Mouse (Mus musculus): ENCODE data around the gene Celf2. TPM values are rescaled to one million over a fixed set of nuclear protein-coding genes. Genes with fewer than 3 reads are reported as not detected.

Celf2 gene
- polyA plus RNA-seq, 1 experiment from 2014 or later, result 131 TPM

DNA sequence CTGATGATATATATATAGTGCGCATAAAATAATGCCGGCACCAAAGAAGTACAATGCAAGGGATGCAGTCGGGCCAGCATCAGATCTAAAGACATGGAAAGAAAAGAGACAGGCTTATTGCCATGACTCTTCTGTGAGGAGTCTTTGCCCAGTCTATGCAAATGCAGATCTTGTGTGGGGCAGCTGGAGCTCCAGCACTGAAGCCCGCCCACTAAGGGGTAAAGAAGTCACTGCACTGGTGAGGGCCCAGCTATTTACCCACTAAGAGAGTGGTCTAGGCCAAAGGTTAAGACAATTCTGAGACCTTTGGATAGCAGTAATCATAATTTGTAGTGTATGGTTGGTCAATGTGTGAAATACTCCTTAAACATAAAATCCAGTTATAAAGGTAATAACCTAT, 643.6 kb downstream of the Celf2 start:
- no peaks in the 10 kb centered on the region for H3K27me3 ChIP-seq
- H3K9ac ChIP-seq (replicated peaks), result no peak overlapping the region
- no peak overlapping the region for H3K4me3 ChIP-seq
- no peak overlapping the region for H3K27ac ChIP-seq (replicated peaks)
- H3K4me1 ChIP-seq, result peaks cover 32% of the 10 kb centered on the region
- H3K4me2 ChIP-seq (replicated peaks), result no peak overlapping the region
- H3K36me3 ChIP-seq, result peaks cover 4% of the 10 kb centered on the region; the same call in 1 of the 2 replicates
- WGBS, result 65% methylated on average over 4 of the region's 4 CpGs
- H3K9me3 ChIP-seq, result no peaks in the 10 kb centered on the region
- no peak for ATAC-seq (ENCODE audit: low FRiP score, low read depth)

GRCm38 (mm10) chr2:6850102-6850644, 659.2 kb downstream of the Celf2 start:
- H3K27ac ChIP-seq (replicated peaks), result no peak overlapping the region; the same call in 1 of the 2 replicates
- WGBS, result 24% methylated on average over 2 of the region's 2 CpGs
- H3K4me1 ChIP-seq, result no peaks in the 10 kb centered on the region
- H3K9me3 ChIP-seq, result no peaks in the 10 kb centered on the region
- peak; percentile 75 for ATAC-seq (ENCODE audit: low FRiP score, low read depth)
- no peaks in the 10 kb centered on the region for H3K27me3 ChIP-seq
- H3K4me3 ChIP-seq, result no peak overlapping the region
- no peak overlapping the region for H3K4me2 ChIP-seq (replicated peaks)
- H3K36me3 ChIP-seq, result no peaks in the 10 kb centered on the region
- H3K9ac ChIP-seq (replicated peaks), result no peak overlapping the region

DNA sequence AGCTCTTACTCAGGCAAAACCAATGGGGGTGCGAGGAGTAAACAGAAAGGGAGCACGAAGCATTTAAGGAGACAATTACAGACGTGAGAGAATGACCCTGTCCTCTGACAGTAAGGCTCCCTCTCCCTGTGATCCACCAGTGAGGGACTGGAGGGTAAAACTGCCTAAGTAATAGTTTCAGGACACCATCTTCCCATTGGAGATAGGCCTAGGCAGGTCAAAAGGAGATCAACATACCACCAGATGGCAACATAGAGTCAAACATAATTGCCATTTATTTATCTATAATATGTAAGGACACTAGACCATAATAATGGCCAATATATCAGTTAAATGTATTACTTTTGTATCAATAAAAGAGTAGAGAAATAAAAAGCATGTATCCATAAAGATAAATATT, 660.0 kb downstream of the Celf2 start:
- Histone ChIP-seq H3K9me3 (no peaks in the 10 kb centered on the region), H3K27me3 (no peaks in the 10 kb centered on the region), H3K27ac (replicated peaks) (no peak overlapping the region), H3K4me2 (replicated peaks) (no peak overlapping the region), H3K4me1 (no peaks in the 10 kb centered on the region), H3K9ac (replicated peaks) (no peak overlapping the region), H3K36me3 (no peaks in the 10 kb centered on the region), H3K4me3 (no peak overlapping the region)
- 51% methylated on average over 3 of the region's 3 CpGs for WGBS
- no peak for ATAC-seq (ENCODE audit: low FRiP score, low read depth)

DNA sequence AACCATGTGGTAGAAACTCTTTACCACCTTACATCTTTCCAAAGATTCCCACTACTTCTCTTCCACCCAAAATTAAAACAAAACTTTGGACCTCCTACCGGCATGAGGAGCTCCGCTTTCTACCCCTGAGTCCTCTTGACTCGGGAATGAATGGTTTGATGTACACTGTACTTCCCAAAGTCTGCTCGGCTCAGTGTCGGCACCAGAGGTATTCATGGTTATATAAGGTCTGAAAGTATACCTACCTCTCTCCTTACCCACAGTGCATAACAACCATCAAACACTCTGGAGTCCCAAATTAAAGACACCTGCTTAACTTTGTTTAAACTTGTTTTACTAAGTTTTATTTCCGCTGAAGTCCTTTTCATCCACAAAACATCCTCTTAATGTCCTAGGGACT, 679.3 kb downstream of the Celf2 start:
- 81% methylated on average over 6 of the region's 6 CpGs for WGBS
- H3K9me3 ChIP-seq, result no peaks in the 10 kb centered on the region
- H3K27me3 ChIP-seq, result no peaks in the 10 kb centered on the region
- no peak overlapping the region for H3K4me3 ChIP-seq
- H3K4me2 ChIP-seq (replicated peaks), result no peak overlapping the region
- no peak overlapping the region for H3K9ac ChIP-seq (replicated peaks)
- no peak for ATAC-seq (ENCODE audit: low FRiP score, low read depth)
- peaks cover 12% of the 10 kb centered on the region for H3K4me1 ChIP-seq
- no peaks in the 10 kb centered on the region for H3K36me3 ChIP-seq
- H3K27ac ChIP-seq (replicated peaks), result no peak overlapping the region

DNA sequence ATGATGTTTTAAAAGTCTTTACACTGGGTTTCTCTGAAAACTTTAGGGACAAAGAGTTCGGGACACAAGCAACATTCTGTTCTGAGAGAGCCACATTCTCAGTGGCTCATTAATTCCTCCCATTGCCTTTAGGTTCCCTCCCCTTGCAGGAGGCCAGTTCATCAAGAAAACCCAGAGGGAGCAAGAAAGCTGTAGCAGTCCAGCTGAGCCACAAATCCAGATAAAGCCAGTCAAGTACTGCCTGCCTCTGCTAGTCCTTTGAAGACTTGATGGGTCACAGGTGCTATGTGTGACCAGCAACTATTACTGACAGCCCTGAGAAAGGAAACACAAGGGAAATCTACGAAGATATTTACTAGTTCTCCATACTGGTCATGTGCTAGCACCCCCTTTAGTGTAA, 681.8 kb downstream of the Celf2 start:
- no peaks in the 10 kb centered on the region for H3K36me3 ChIP-seq
- H3K9ac ChIP-seq (replicated peaks), result no peak overlapping the region
- no peak overlapping the region for H3K27ac ChIP-seq (replicated peaks)
- H3K4me1 ChIP-seq, result peaks cover 12% of the 10 kb centered on the region
- no peaks in the 10 kb centered on the region for H3K9me3 ChIP-seq
- H3K27me3 ChIP-seq, result no peaks in the 10 kb centered on the region
- WGBS, result 31% methylated on average over 2 of the region's 2 CpGs
- H3K4me3 ChIP-seq, result no peak overlapping the region
- H3K4me2 ChIP-seq (replicated peaks), result no peak overlapping the region
- ATAC-seq (ENCODE audit: low FRiP score, low read depth), result peak; percentile 87

DNA sequence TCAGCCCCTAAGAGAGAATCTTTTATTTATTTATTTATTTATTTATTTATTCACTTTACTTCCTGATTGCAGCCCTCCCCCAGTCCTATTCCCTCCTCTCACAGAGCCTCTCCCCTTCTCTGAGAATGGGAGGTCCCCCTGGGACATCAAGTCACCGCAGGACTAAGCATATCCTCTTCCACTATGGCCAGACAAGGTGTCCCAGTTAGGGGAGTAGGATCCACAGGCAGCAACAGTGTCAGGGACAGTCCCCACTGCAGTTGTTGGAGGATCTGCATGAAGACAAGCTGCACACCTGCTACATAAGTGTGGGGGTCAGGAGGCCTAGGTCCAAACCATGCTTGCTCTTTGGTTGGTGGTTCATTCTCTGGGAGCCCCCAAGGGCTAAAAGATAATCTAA, 686.3 kb downstream of the Celf2 start:
- Histone ChIP-seq H3K4me2 (replicated peaks) (no peak overlapping the region), H3K4me3 (no peak overlapping the region), H3K27ac (replicated peaks) (no peak overlapping the region), H3K4me1 (peaks cover 14% of the 10 kb centered on the region), H3K9ac (replicated peaks) (no peak overlapping the region), H3K36me3 (no peaks in the 10 kb centered on the region), H3K27me3 (no peaks in the 10 kb centered on the region), H3K9me3 (no peaks in the 10 kb centered on the region)
- ATAC-seq (ENCODE audit: low FRiP score, low read depth), result no peak
- WGBS, result 86% methylated on average over 1 of the region's 1 CpGs

GRCm38 (mm10) chr2:6821593-6821992, 687.8 kb downstream of the Celf2 start:
- Histone ChIP-seq H3K4me3 (no peak overlapping the region), H3K9ac (replicated peaks) (no peak overlapping the region), H3K4me2 (replicated peaks) (no peak overlapping the region), H3K27me3 (no peaks in the 10 kb centered on the region), H3K4me1 (peaks cover 12% of the 10 kb centered on the region; the same call in 1 of the 2 replicates), H3K9me3 (no peaks in the 10 kb centered on the region), H3K36me3 (no peaks in the 10 kb centered on the region), H3K27ac (replicated peaks) (no peak overlapping the region)
- 63% methylated on average over 2 of the region's 2 CpGs for WGBS
- no peak for ATAC-seq (ENCODE audit: low FRiP score, low read depth)

- Histone ChIP-seq H3K27me3 (no peaks in the 10 kb centered on the region), H3K27ac (replicated peaks) (no peak overlapping the region), H3K9me3 (0 out of 2 replicates have a peak, but pooled peaks cover 3% of the 10 kb centered on the region), H3K4me1 (peaks cover 10% of the 10 kb centered on the region; the same call in 1 of the 2 replicates), H3K36me3 (no peaks in the 10 kb centered on the region), H3K4me2 (replicated peaks) (no peak overlapping the region), H3K9ac (replicated peaks) (no peak overlapping the region), H3K4me3 (no peak overlapping the region)
- WGBS, result 89% methylated on average over 2 of the region's 2 CpGs
- no peak for ATAC-seq (ENCODE audit: low FRiP score, low read depth)
Measured at GRCm38 (mm10) chr2:6815281-6815680, 694.1 kb downstream of the Celf2 start.

DNA sequence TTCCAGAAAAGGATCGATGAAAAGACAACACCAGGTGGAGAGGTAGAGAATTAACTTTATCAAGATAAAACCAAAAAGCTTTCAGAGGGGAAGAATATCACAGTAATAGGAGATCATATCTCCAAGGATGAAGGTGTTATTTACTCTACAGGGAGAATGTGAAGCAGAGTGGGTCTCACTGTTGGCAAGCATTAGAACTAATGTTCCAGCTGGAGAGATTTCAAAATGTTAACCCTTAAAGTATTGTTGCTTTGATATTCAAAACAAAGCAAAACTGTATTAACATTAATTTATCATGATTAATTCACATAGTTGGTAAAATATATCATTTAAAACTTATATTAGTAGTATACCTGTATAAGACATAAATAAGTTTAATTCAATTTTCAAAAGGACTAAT, 700.6 kb downstream of the Celf2 start:
- Histone ChIP-seq H3K9ac (replicated peaks) (no peak overlapping the region), H3K27ac (replicated peaks) (no peak overlapping the region), H3K4me1 (no peaks in the 10 kb centered on the region), H3K27me3 (no peaks in the 10 kb centered on the region), H3K9me3 (0 out of 2 replicates have a peak, but pooled peaks cover 3% of the 10 kb centered on the region), H3K4me2 (replicated peaks) (no peak overlapping the region), H3K36me3 (no peaks in the 10 kb centered on the region), H3K4me3 (no peak overlapping the region)
- no peak for ATAC-seq (ENCODE audit: low FRiP score, low read depth)
- WGBS, result 93% methylated on average over 1 of the region's 1 CpGs

- ATAC-seq (ENCODE audit: low FRiP score, low read depth), result no peak
- Histone ChIP-seq H3K36me3 (no peaks in the 10 kb centered on the region), H3K27ac (replicated peaks) (no peak overlapping the region), H3K9me3 (no peaks in the 10 kb centered on the region), H3K4me1 (peaks cover 18% of the 10 kb centered on the region), H3K4me2 (replicated peaks) (no peak overlapping the region), H3K27me3 (no peaks in the 10 kb centered on the region), H3K4me3 (no peak overlapping the region), H3K9ac (replicated peaks) (no peak overlapping the region)
- 78% methylated on average over 5 of the region's 5 CpGs for WGBS
Measured at GRCm38 (mm10) chr2:6796754-6797153, 712.6 kb downstream of the Celf2 start.

GRCm38 (mm10) chr2:6795995-6796588, 713.3 kb downstream of the Celf2 start:
- H3K4me2 ChIP-seq (replicated peaks), result no peak overlapping the region
- WGBS, result 89% methylated on average over 5 of the region's 5 CpGs

DNA sequence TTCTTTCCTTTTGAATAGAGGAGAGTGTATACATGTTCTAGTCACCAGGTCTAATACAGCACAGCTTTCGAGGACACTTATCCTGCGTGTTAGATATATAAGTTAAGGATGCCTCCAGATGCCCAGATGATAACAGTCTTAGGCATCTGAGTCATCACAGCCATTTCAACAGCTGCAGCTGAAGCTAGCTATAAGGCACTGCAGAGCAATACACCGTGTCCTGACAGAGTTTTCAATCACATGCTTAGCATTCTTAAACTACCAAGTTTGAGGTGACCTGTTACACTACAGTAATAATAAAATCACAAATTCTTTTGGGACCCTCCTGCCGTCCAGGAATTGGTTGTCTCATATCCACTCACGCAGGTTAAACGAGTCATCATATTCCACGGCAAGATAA, 714.5 kb downstream of the Celf2 start:
- no peak overlapping the region for H3K9ac ChIP-seq (replicated peaks)
- 84% methylated on average over 7 of the region's 7 CpGs for WGBS
- H3K36me3 ChIP-seq, result no peaks in the 10 kb centered on the region
- H3K27me3 ChIP-seq, result no peaks in the 10 kb centered on the region
- peaks cover 22% of the 10 kb centered on the region for H3K4me1 ChIP-seq
- no peaks in the 10 kb centered on the region for H3K9me3 ChIP-seq
- ATAC-seq (ENCODE audit: low FRiP score, low read depth), result no peak
- H3K4me3 ChIP-seq, result no peak overlapping the region
- no peak overlapping the region for H3K4me2 ChIP-seq (replicated peaks)
- H3K27ac ChIP-seq (replicated peaks), result no peak overlapping the region

More at GRCm38 (mm10) chr2:6795995-6796588, 713.3 kb downstream of the Celf2 start:
- H3K27me3 ChIP-seq, result no peaks in the 10 kb centered on the region
- no peak for ATAC-seq (ENCODE audit: low FRiP score, low read depth)
- H3K27ac ChIP-seq (replicated peaks), result no peak overlapping the region
- no peak overlapping the region for H3K4me3 ChIP-seq
- no peaks in the 10 kb centered on the region for H3K9me3 ChIP-seq
- H3K36me3 ChIP-seq, result no peaks in the 10 kb centered on the region
- H3K4me1 ChIP-seq, result peaks cover 19% of the 10 kb centered on the region
- no peak overlapping the region for H3K9ac ChIP-seq (replicated peaks)

DNA sequence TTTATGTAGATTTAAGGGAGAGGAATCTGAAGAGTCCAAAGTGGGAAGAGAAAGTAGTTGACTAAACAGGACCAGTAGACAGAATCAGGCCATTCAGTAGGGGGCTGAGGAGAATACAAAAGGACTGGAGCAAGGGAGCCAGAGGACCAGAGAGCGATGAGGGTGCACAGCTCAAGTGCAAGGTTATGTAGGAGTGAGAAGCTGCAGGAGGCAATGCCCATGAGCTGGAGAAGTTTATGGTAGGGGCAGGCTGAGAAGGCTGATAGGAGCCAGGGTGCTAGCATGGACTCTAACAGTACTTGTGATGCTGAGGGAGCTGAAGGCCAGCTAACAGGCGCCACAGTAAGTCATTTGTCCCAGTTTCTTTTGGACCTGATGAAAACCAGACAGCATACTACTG, 718.5 kb downstream of the Celf2 start:
- Histone ChIP-seq H3K27ac (replicated peaks) (no peak overlapping the region), H3K4me3 (no peak overlapping the region), H3K4me2 (replicated peaks) (no peak overlapping the region), H3K4me1 (peaks cover 7% of the 10 kb centered on the region), H3K9me3 (no peaks in the 10 kb centered on the region), H3K9ac (replicated peaks) (no peak overlapping the region), H3K27me3 (no peaks in the 10 kb centered on the region), H3K36me3 (no peaks in the 10 kb centered on the region)
- ATAC-seq (ENCODE audit: low FRiP score, low read depth), result no peak
- 77% methylated on average over 2 of the region's 2 CpGs for WGBS

Measured in midbrain, embryonic 12.5 days (tissue).